Mouse (Mus musculus) lung, embryonic 14.5 days (tissue): ENCODE measurements around the gene Vps18. TPM values are rescaled to one million over a fixed set of nuclear protein-coding genes. Genes with fewer than 3 reads are reported as not detected.

Source experiments
- ATAC-seq: fragments of 200-750 bp; cut with Nextera tagmentation; 2 replicates; pipeline ENCODE4 v1.8.0; 2017; ENCODE audit warnings: mild to moderate bottlenecking, moderate TSS enrichment, moderate library complexity; ENCODE audit not compliant: insufficient read depth
- DNase-seq: peaks from one replicate; pipeline ENCODE4 v3.0.0-alpha.2; 2015
- H3K27ac ChIP-seq: fragments of 300-500 bp; sonication (generic); 2 replicates; pipeline ENCODE4 v1.5.1; 2014; ENCODE audit warnings: low read depth, mild to moderate bottlenecking, moderate library complexity
- H3K27me3 ChIP-seq: fragments of 300-500 bp; sonication (generic); 2 replicates; pipeline ENCODE4 v1.6.1; 2014; ENCODE audit warnings: low read length, control low read depth; ENCODE audit not compliant: insufficient read depth
- H3K36me3 ChIP-seq: fragments of 300-500 bp; sonication (generic); 2 replicates; pipeline ENCODE4 v1.6.1; 2014; ENCODE audit warnings: control low read depth; ENCODE audit not compliant: insufficient read depth
- H3K4me1 ChIP-seq: fragments of 300-500 bp; sonication (generic); 2 replicates; pipeline ENCODE4 v1.6.1; 2014; ENCODE audit warnings: antibody characterized with exemption, control low read depth; ENCODE audit not compliant: insufficient read depth
- H3K4me2 ChIP-seq: fragments of 300-500 bp; sonication (generic); 2 replicates; pipeline ENCODE4 v1.6.1; 2014; ENCODE audit warnings: mild to moderate bottlenecking
- H3K4me3 ChIP-seq: fragments of 300-500 bp; sonication (generic); 2 replicates; pipeline ENCODE4 v1.5.1; 2014; ENCODE audit warnings: low read depth, low read length
- H3K9ac ChIP-seq: fragments of 300-500 bp; sonication (generic); 2 replicates; pipeline ENCODE4 v1.6.1; 2014
- H3K9me3 ChIP-seq: fragments of 300-500 bp; sonication (generic); 2 replicates; pipeline ENCODE4 v1.6.1; 2016; ENCODE audit warnings: low read depth, low read length, control low read depth
- CTCF ChIP-seq: IDR thresholded peaks from 2 replicates; pipeline ENCODE4 v1.5.1; 2016; ENCODE audit warnings: antibody characterized with exemption, low read depth
- WGBS: fragments of 180-500 bp; shearing (Covaris S2); extraction: QIAGEN DNeasy Blood & Tissue Kit; methylation state at CpG from one replicate; pipeline ENCODE4 v1.1.7; 2014; 5-methylcytosine and 5-hydroxymethylcytosine counted together
- polyA plus RNA-seq: library from polyadenylated mRNA; unstranded; fragments of >200 nt; fragmentation: Nextera tagmentation; extraction: Ambion mirVana; gene quantifications from 2 replicates; pipeline ENCODE4 v1.2.1, GENCODE M21; 2014

The Vps18 gene
- polyA plus RNA-seq, 1 experiment from 2014 or later, result 17.5 TPM

GRCm38 (mm10) chr2:119250377-119250776 lies 38.2 kb upstream of the Vps18 start:
- Histone ChIP-seq H3K4me2 (no peak overlapping the region), H3K9me3 (no peaks in the 10 kb centered on the region), H3K9ac (no peak overlapping the region), H3K27me3 (0 out of 2 replicates have a peak, but pooled peaks cover 10% of the 10 kb centered on the region), H3K4me1 (no peaks in the 10 kb centered on the region), H3K36me3 (no peaks in the 10 kb centered on the region), H3K4me3 (no peak overlapping the region), H3K27ac (no peak overlapping the region)
- ATAC-seq, result no peak
- TF ChIP-seq CTCF, result no peak
- no peak for DNase-seq
- 57% methylated on average over 5 of the region's 5 CpGs for WGBS

GRCm38 (mm10) chr2:119250826-119251478 lies 37.6 kb upstream of the Vps18 start:
- peak; percentile 95 for TF ChIP-seq CTCF
- ATAC-seq (peak; percentile 71; the same call in 1 of the 2 replicates), DNase-seq (peak; percentile 88)
- Histone ChIP-seq H3K4me2 (0 out of 2 replicates have a peak overlapping the region, but pooled peaks have one; percentile 4), H3K4me3 (no peak overlapping the region), H3K27me3 (0 out of 2 replicates have a peak, but pooled peaks cover 10% of the 10 kb centered on the region), H3K4me1 (no peaks in the 10 kb centered on the region), H3K36me3 (no peaks in the 10 kb centered on the region), H3K9ac (no peak overlapping the region), H3K9me3 (no peaks in the 10 kb centered on the region), H3K27ac (no peak overlapping the region)
- 10% methylated on average over 11 of the region's 11 CpGs for WGBS

- Histone ChIP-seq H3K9ac (no peak overlapping the region), H3K4me2 (no peak overlapping the region), H3K36me3 (no peaks in the 10 kb centered on the region), H3K27ac (no peak overlapping the region), H3K9me3 (no peaks in the 10 kb centered on the region), H3K27me3 (0 out of 2 replicates have a peak, but pooled peaks cover 10% of the 10 kb centered on the region), H3K4me3 (no peak overlapping the region), H3K4me1 (no peaks in the 10 kb centered on the region)
- ATAC-seq (no peak), DNase-seq (no peak)
- no peak for TF ChIP-seq CTCF
- WGBS, result 29% methylated on average over 7 of the region's 7 CpGs
Measured at GRCm38 (mm10) chr2:119254976-119255375, 33.6 kb upstream of the Vps18 start.

- H3K4me3 ChIP-seq, result no peak overlapping the region
- H3K27me3 ChIP-seq, result no peaks in the 10 kb centered on the region
- no peak overlapping the region for H3K27ac ChIP-seq
- no peak for DNase-seq
- 82% methylated on average over 1 of the region's 1 CpGs for WGBS
- no peak overlapping the region for H3K9ac ChIP-seq
- H3K4me2 ChIP-seq, result no peak overlapping the region
- H3K36me3 ChIP-seq, result no peaks in the 10 kb centered on the region
- TF ChIP-seq CTCF, result no peak
- ATAC-seq, result no peak
- no peaks in the 10 kb centered on the region for H3K4me1 ChIP-seq
- no peaks in the 10 kb centered on the region for H3K9me3 ChIP-seq
Measured at GRCm38 (mm10) chr2:119260518-119260917, 28.0 kb upstream of the Vps18 start.

GRCm38 (mm10) chr2:119261326-119261725 lies 27.2 kb upstream of the Vps18 start:
- Histone ChIP-seq H3K36me3 (no peaks in the 10 kb centered on the region), H3K4me3 (no peak overlapping the region), H3K27me3 (no peaks in the 10 kb centered on the region), H3K4me2 (no peak overlapping the region), H3K27ac (no peak overlapping the region), H3K4me1 (no peaks in the 10 kb centered on the region), H3K9ac (no peak overlapping the region), H3K9me3 (no peaks in the 10 kb centered on the region)
- ATAC-seq, result peak; percentile 75
- WGBS, result 20% methylated on average over 2 of the region's 2 CpGs
- TF ChIP-seq CTCF, result no peak
- DNase-seq, result peak; percentile 67

- Histone ChIP-seq H3K9me3 (no peaks in the 10 kb centered on the region), H3K27me3 (no peaks in the 10 kb centered on the region), H3K4me3 (no peak overlapping the region), H3K9ac (no peak overlapping the region), H3K36me3 (no peaks in the 10 kb centered on the region), H3K4me1 (no peaks in the 10 kb centered on the region), H3K27ac (no peak overlapping the region), H3K4me2 (peak overlapping the region; percentile 2; the same call in 1 of the 2 replicates)
- TF ChIP-seq CTCF, result no peak
- ATAC-seq, result peak; percentile 66
- WGBS, result 20% methylated on average over 8 of the region's 8 CpGs
- DNase-seq, result peak; percentile 48
Measured at GRCm38 (mm10) chr2:119262978-119263377, 25.6 kb upstream of the Vps18 start.

- no peak for ATAC-seq
- Histone ChIP-seq H3K4me2 (no peak overlapping the region), H3K36me3 (no peaks in the 10 kb centered on the region), H3K27ac (no peak overlapping the region), H3K9me3 (no peaks in the 10 kb centered on the region), H3K4me1 (no peaks in the 10 kb centered on the region), H3K4me3 (no peak overlapping the region), H3K9ac (no peak overlapping the region), H3K27me3 (no peaks in the 10 kb centered on the region)
- DNase-seq, result no peak
- TF ChIP-seq CTCF, result no peak
- WGBS, result 64% methylated on average over 5 of the region's 5 CpGs
Measured at GRCm38 (mm10) chr2:119263813-119264212, 24.7 kb upstream of the Vps18 start.
